26 mouse cellular contexts compared by ENCODE assay signal in the genomic region with DNA sequence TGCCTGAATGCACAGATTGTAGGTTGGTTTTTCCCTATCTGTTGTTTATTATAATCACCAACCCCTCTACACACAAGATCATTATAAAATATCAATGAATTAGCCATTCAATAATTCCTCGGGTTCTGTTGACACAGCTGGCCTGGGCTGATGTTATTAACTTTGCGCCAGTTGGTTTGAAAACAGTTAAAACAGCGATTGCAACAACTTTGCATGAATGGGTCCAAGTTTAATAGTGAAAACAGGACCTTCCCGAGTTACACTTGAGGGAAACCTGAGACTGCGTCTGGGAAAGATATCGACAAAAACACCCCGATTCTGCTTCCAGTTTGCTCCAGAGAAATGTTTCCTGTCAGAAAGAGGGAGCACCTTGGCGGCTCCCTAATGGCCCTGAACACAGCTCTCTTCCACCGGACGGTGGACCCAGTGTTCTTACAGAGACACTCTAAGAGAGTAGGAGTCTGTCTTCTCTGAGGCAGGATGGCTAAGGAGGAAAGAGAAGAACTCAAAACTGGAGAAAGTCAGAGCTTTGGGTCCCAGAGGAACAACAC.
DNase-seq lines count a peak whose midpoint lies in the region; ATAC-seq and TF ChIP-seq lines count a peak whose summit lies in the region.
"Had no signal": no experiment of that assay in that cellular context is flagged by ENCODE, and none has a peak within 500 bp of the region (broad histone marks: within the 10 kb centered on the region; RNA-seq: fewer than 3 reads in every experiment).

No protein-coding gene starts in this region.

- H3K27me3 ChIP-seq in kidney, postnatal 0 days (ENCODE audit: insufficient read depth, low read length) = no peaks in the 10 kb centered on the region
- no peaks in the 10 kb centered on the region for H3K27me3 ChIP-seq in embryonic facial prominence, embryonic 14.5 days (replicated peaks; ENCODE audit: control insufficient read depth, insufficient read depth, low read length)
- no peaks in the 10 kb centered on the region for H3K27me3 ChIP-seq in limb, embryonic 11.5 days (ENCODE audit: control insufficient read depth, insufficient read depth, low read length)
- H3K27me3 ChIP-seq: forebrain, embryonic 13.5 days; heart, embryonic 15.5 days; hindbrain, embryonic 13.5 days had no signal

- H3K4me3 ChIP-seq in kidney, postnatal 0 days (replicated peaks; ENCODE audit: low read depth, low read length) = no peak overlapping the region
- H3K4me3 ChIP-seq in embryonic facial prominence, embryonic 14.5 days (ENCODE audit: low read depth, low read length) = no peak overlapping the region
- no peak overlapping the region for H3K4me3 ChIP-seq in limb, embryonic 11.5 days (ENCODE audit: low read depth, low read length)
- H3K4me3 ChIP-seq in left cerebral cortex, adult 2 months = no peak overlapping the region
- H3K4me3 ChIP-seq: forebrain, embryonic 13.5 days; heart, embryonic 10.5 days; heart, embryonic 15.5 days; hindbrain, embryonic 13.5 days had no signal

- DNase-seq in kidney, postnatal 0 days (ENCODE audit: low spot score) = peak; percentile 9
- DNase-seq in kidney, adult 11 months = no peak
- no peak for DNase-seq in embryonic facial prominence, embryonic 14.5 days (ENCODE audit: low spot score)
- DNase-seq in limb, embryonic 11.5 days (ENCODE audit: low spot score) = no peak
- peak; percentile 6 for DNase-seq in skeletal muscle tissue, adult 2 months (ENCODE audit: low read depth, low spot score)
- no peak for DNase-seq in left cerebral cortex, adult 2 months (ENCODE audit: extremely low spot score in 1 of 2, low spot score in 2 of 2)
- DNase-seq in thymus, postnatal 36 days = no peak
- DNase-seq: adrenal gland, postnatal 36 days; B cell, adult 2 months; cerebellum, adult 2 months; cerebellum, postnatal 25 days; heart, postnatal 36 days; kidney, postnatal 36 days; liver, postnatal 0 days; lung, postnatal 36 days; right cerebral cortex, postnatal 25 days; spleen, adult 18-20 months; thymus, postnatal 14 days had no signal

- WGBS in kidney, postnatal 0 days = 40% methylated on average over 10 of the region's 10 CpGs
- WGBS in embryonic facial prominence, embryonic 14.5 days = 50% methylated on average over 10 of the region's 10 CpGs
- WGBS in limb, embryonic 11.5 days = 67% methylated on average over 10 of the region's 10 CpGs

- H3K36me3 ChIP-seq in kidney, postnatal 0 days (ENCODE audit: insufficient read depth, low read length) = no peaks in the 10 kb centered on the region
- no peaks in the 10 kb centered on the region for H3K36me3 ChIP-seq in embryonic facial prominence, embryonic 14.5 days (ENCODE audit: control insufficient read depth, insufficient read depth, low read length)
- no peaks in the 10 kb centered on the region for H3K36me3 ChIP-seq in limb, embryonic 11.5 days (ENCODE audit: control insufficient read depth, insufficient read depth, low read length)
- H3K36me3 ChIP-seq: heart, embryonic 10.5 days; heart, embryonic 15.5 days; hindbrain, embryonic 13.5 days had no signal

- TF ChIP-seq CTCF in kidney, postnatal 0 days (IDR thresholded peaks at IDR 0.05; ENCODE audit: low read depth) = no peak
- TF ChIP-seq CTCF in left cerebral cortex, adult 2 months (IDR thresholded peaks at IDR 0.05) = no peak

- no peak overlapping the region for H3K9ac ChIP-seq in kidney, postnatal 0 days (ENCODE audit: low read depth, low read length)
- H3K9ac ChIP-seq in embryonic facial prominence, embryonic 14.5 days (ENCODE audit: low read depth, low read length) = no peak overlapping the region
- no peak overlapping the region for H3K9ac ChIP-seq in limb, embryonic 11.5 days (ENCODE audit: low read length)
- H3K9ac ChIP-seq: forebrain, embryonic 13.5 days; heart, embryonic 15.5 days; hindbrain, embryonic 13.5 days; liver, postnatal 0 days had no signal

- no peaks in the 10 kb centered on the region for H3K4me1 ChIP-seq in kidney, postnatal 0 days (replicated peaks; ENCODE audit: insufficient read depth, low read length)
- H3K4me1 ChIP-seq in embryonic facial prominence, embryonic 14.5 days (ENCODE audit: control insufficient read depth, insufficient read depth, low read length) = peaks cover 20% of the 10 kb centered on the region
- no peaks in the 10 kb centered on the region for H3K4me1 ChIP-seq in limb, embryonic 11.5 days (ENCODE audit: control insufficient read depth, insufficient read depth, low read length)
- H3K4me1 ChIP-seq: heart, embryonic 15.5 days; hindbrain, embryonic 13.5 days had no signal

- H3K4me2 ChIP-seq in kidney, postnatal 0 days (ENCODE audit: low read length) = peak overlapping the region; percentile 8; the same call in 1 of the 2 replicates
- H3K4me2 ChIP-seq in embryonic facial prominence, embryonic 14.5 days (ENCODE audit: low read depth, low read length) = no peak overlapping the region; the same call in 1 of the 2 replicates
- H3K4me2 ChIP-seq in limb, embryonic 11.5 days (ENCODE audit: low read depth, severe bottlenecking) = no peak overlapping the region
- H3K4me2 ChIP-seq: forebrain, embryonic 13.5 days; heart, embryonic 15.5 days; hindbrain, embryonic 13.5 days; liver, embryonic 11.5 days; midbrain, embryonic 11.5 days had no signal

- H3K27ac ChIP-seq in kidney, postnatal 0 days = no peak overlapping the region
- peak overlapping the region; percentile 81 for H3K27ac ChIP-seq in embryonic facial prominence, embryonic 14.5 days (replicated peaks; ENCODE audit: low read depth, low read length)
- H3K27ac ChIP-seq in limb, embryonic 11.5 days (replicated peaks; ENCODE audit: low read depth, low read length) = no peak overlapping the region; the same call in 1 of the 2 replicates
- H3K27ac ChIP-seq in left cerebral cortex, adult 2 months = no peak overlapping the region
- H3K27ac ChIP-seq: forebrain, embryonic 13.5 days; heart, embryonic 10.5 days; heart, embryonic 15.5 days; hindbrain, embryonic 13.5 days had no signal

- ATAC-seq in kidney, postnatal 0 days (replicated peaks; ENCODE audit: low FRiP score, low read depth) = no peak
- no peak for ATAC-seq in embryonic facial prominence, embryonic 14.5 days (ENCODE audit: low read depth)
- ATAC-seq in limb, embryonic 11.5 days (ENCODE audit: insufficient number of reproducible peaks, low FRiP score, low TSS enrichment, low read depth) = peak; percentile 51; the same call in 1 of the 2 replicates
- ATAC-seq: forebrain, embryonic 13.5 days; intestine, embryonic 16.5 days; liver, postnatal 0 days; midbrain, embryonic 16.5 days had no signal

- no peaks in the 10 kb centered on the region for H3K9me3 ChIP-seq in kidney, postnatal 0 days (replicated peaks; ENCODE audit: low read length)
- H3K9me3 ChIP-seq in embryonic facial prominence, embryonic 14.5 days (ENCODE audit: control insufficient read depth, low read length) = no peaks in the 10 kb centered on the region
- no peaks in the 10 kb centered on the region for H3K9me3 ChIP-seq in limb, embryonic 11.5 days (ENCODE audit: control insufficient read depth, low read length)
- H3K9me3 ChIP-seq: forebrain, embryonic 13.5 days; heart, embryonic 10.5 days; heart, embryonic 15.5 days; hindbrain, embryonic 13.5 days had no signal

- intact Hi-C loops in left cerebral cortex, adult 2 months (cut with DNase I) = loop anchor here (2.0 kb wide), 1 partner anchor 23 kb away; no protein-coding TSS in a partner anchor

Comparison
In these comparisons a context has a peak if more than half of its experiments do, and no peak if none do; other contexts are left out.
1. DNase-seq: peak in kidney, postnatal 0 days (single experiment) and skeletal muscle tissue, adult 2 months (single experiment); none in kidney, adult 11 months (single experiment), embryonic facial prominence, embryonic 14.5 days (single experiment), limb, embryonic 11.5 days (single experiment), left cerebral cortex, adult 2 months (0 of 2) and thymus, postnatal 36 days (0 of 2).